Mouse (Mus musculus) testis, adult 2 months (tissue): ENCODE measurements around the gene Inhbc.

Experiments
- CTCF ChIP-seq: fragments of 200-500 bp; IDR thresholded peaks from 2 replicates; pipeline ENCODE4 v1.5.1; 2012; ENCODE audit warnings: low read depth, mild to moderate bottlenecking, inconsistent platforms, low read length, moderate library complexity; ENCODE audit not compliant: control insufficient read depth, insufficient read depth, insufficient replicate concordance
- POLR2A ChIP-seq: fragments of 200-500 bp; IDR thresholded peaks from 2 replicates; pipeline ENCODE4 v1.6.1; 2012; ENCODE audit warnings: low read depth, mild to moderate bottlenecking, inconsistent platforms, low read length, moderate library complexity; ENCODE audit not compliant: control insufficient read depth

DNA sequence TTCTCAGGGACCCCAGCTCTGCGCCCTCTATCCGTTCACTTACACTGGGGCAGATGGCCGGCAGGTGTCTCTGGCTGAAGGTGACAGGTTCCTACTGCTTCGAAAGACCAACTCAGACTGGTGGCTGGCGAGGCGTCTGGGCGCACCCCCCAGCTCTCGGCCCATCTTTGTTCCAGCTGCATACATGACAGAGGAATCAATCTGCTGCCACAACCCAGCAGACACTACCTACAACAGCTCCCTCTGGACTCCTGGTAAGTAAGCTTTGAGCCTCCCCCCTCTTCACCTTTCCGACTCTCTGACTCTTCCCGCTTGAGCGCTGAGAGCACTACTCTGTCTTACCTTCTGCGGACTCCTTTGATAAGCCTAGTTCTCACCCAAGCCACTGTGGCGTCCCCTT lies 48.1 kb downstream of the Inhbc start:
- TF ChIP-seq CTCF = no peak
- TF ChIP-seq POLR2A = no peak
